Mouse (Mus musculus) lung, embryonic 15.5 days (tissue): ENCODE data around the gene Ms4a2. TPM values are rescaled to one million over a fixed set of nuclear protein-coding genes. Genes with fewer than 3 reads are reported as not detected.

Experiments
- ATAC-seq: fragments of 200-750 bp; cut with Nextera tagmentation; 2 replicates; pipeline ENCODE4 v1.8.0; 2017; ENCODE audit warnings: moderate number of reproducible peaks, borderline replicate concordance; ENCODE audit not compliant: low FRiP score, low TSS enrichment; ENCODE audit errors: extremely low read depth
- H3K27ac ChIP-seq: fragments of 300-500 bp; sonication (generic); 2 replicates; pipeline ENCODE4 v1.5.1; 2015; ENCODE audit warnings: moderate library complexity, mild to moderate bottlenecking, inconsistent platforms
- H3K27me3 ChIP-seq: fragments of 300-500 bp; sonication (generic); 2 replicates; pipeline ENCODE4 v1.6.1; 2015; ENCODE audit warnings: inconsistent platforms
- H3K36me3 ChIP-seq: fragments of 300-500 bp; sonication (generic); 2 replicates; pipeline ENCODE4 v1.6.1; 2015; ENCODE audit warnings: inconsistent platforms
- H3K4me1 ChIP-seq: fragments of 300-500 bp; sonication (generic); 2 replicates; pipeline ENCODE4 v1.6.1; 2015; ENCODE audit warnings: inconsistent platforms
- H3K4me2 ChIP-seq: fragments of 300-500 bp; sonication (generic); 2 replicates; pipeline ENCODE4 v1.6.1; 2015; ENCODE audit warnings: inconsistent platforms, mild to moderate bottlenecking, moderate library complexity
- H3K4me3 ChIP-seq: fragments of 300-500 bp; sonication (generic); 2 replicates; pipeline ENCODE4 v1.5.1; 2015; ENCODE audit warnings: mild to moderate bottlenecking, inconsistent platforms
- H3K9ac ChIP-seq: fragments of 300-500 bp; sonication (generic); 2 replicates; pipeline ENCODE4 v1.6.1; 2015; ENCODE audit warnings: inconsistent platforms
- H3K9me3 ChIP-seq: fragments of 300-500 bp; sonication (generic); 2 replicates; pipeline ENCODE4 v1.6.1; 2016; ENCODE audit warnings: inconsistent platforms
- WGBS: fragments of 180-500 bp; shearing (Covaris S2); methylation state at CpG from one replicate; pipeline ENCODE4 v1.1.7; 2015; 5-methylcytosine and 5-hydroxymethylcytosine counted together
- polyA plus RNA-seq: library from polyadenylated mRNA; unstranded; fragments of >200 nt; fragmentation: Nextera tagmentation; extraction: Ambion mirVana; gene quantifications from 2 replicates; pipeline ENCODE4 v1.2.1, GENCODE M21; 2015

The Ms4a2 gene
- polyA plus RNA-seq, 1 experiment from 2014 or later: 0.17 TPM

DNA sequence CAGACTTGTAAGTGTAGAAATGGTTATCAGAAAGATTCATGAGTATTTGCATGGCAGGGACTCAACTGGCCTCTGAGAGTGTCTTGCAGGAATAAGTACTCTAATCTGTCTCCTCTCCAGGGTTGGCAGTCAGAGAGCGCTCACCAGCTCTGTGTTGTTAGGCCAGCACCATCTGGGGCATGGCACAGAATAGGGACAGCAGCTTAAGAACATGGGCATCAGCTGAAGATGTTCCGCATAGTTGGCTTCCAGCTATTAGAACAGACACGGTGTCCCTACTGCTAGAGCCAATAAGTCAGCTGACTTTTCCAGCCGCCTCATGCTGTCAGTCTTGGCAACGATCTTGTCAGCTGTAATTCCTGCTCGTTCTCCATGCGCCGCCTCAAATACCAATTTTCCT lies 48.6 kb downstream of the Ms4a2 start:
- Histone ChIP-seq H3K27me3 (no peaks in the 10 kb centered on the region), H3K4me1 (no peaks in the 10 kb centered on the region), H3K4me2 (no peak overlapping the region), H3K36me3 (no peaks in the 10 kb centered on the region), H3K4me3 (no peak overlapping the region), H3K9me3 (no peaks in the 10 kb centered on the region), H3K9ac (no peak overlapping the region), H3K27ac (no peak overlapping the region)
- ATAC-seq: no peak
- 83% methylated on average over 8 of the region's 8 CpGs for WGBS

Other genes starting within 250 kb of the Ms4a2 start
- gene Ms4a4a, start 248.2 kb downstream of the Ms4a2 start, polyA plus RNA-seq: 4.6 and 6.4 TPM in 2 replicates
- 1.2 and 1.9 TPM in 2 replicates for gene Ms4a4c, start 218.9 kb downstream of the Ms4a2 start, polyA plus RNA-seq
- gene Ms4a4b, start 180.2 kb downstream of the Ms4a2 start, polyA plus RNA-seq: 0.04 and 0.69 TPM in 2 replicates
- gene Ms4a6c, start 154.4 kb downstream of the Ms4a2 start, polyA plus RNA-seq: 6.0 and 7.9 TPM in 2 replicates
- gene Gm8369, start 137.8 kb downstream of the Ms4a2 start, polyA plus RNA-seq: 0.22 TPM in 1 of 2 replicates, not detected in the other
- gene Ms4a6b, start 107.2 kb downstream of the Ms4a2 start, polyA plus RNA-seq: 4.9 and 7.1 TPM in 2 replicates
- gene Ms4a4d, start 86.9 kb downstream of the Ms4a2 start, polyA plus RNA-seq: 1.2 and 1.4 TPM in 2 replicates
- 4.6 and 6.4 TPM in 2 replicates for gene Ms4a6d, start 18.9 kb downstream of the Ms4a2 start, polyA plus RNA-seq
- gene Ms4a3, start 17.1 kb upstream of the Ms4a2 start, polyA plus RNA-seq: 0.19 TPM in 1 of 2 replicates, not detected in the other
- not detected in 2 replicates for gene Oosp2, start 36.8 kb upstream of the Ms4a2 start, polyA plus RNA-seq
- gene Oosp1, start 67.4 kb upstream of the Ms4a2 start, polyA plus RNA-seq: not detected in 2 replicates
- not detected in 2 replicates for gene Oosp3, start 73.3 kb upstream of the Ms4a2 start, polyA plus RNA-seq
- gene Gif, start 123.8 kb upstream of the Ms4a2 start, polyA plus RNA-seq: 0.70 and 0.71 TPM in 2 replicates
- gene Mrpl16, start 146.7 kb upstream of the Ms4a2 start, polyA plus RNA-seq: 45.7 and 46.2 TPM in 2 replicates
- gene Stx3, start 195.7 kb upstream of the Ms4a2 start, polyA plus RNA-seq: 17.0 and 17.6 TPM in 2 replicates
- gene Olfr1417, start 215.5 kb upstream of the Ms4a2 start, polyA plus RNA-seq: not detected in 2 replicates
- gene Olfr1418, start 237.3 kb upstream of the Ms4a2 start, polyA plus RNA-seq: not detected in 2 replicates